Mouse (Mus musculus) macrophage (primary cell): ENCODE measurements around the gene Cdk12. TPM values are rescaled to one million over a fixed set of nuclear protein-coding genes. Genes with fewer than 3 reads are reported as not detected.

Experiments
- H3K27ac ChIP-seq: fragments of 350-480 bp; formaldehyde crosslinking; 2 replicates; pipeline ENCODE4 v1.9.0; 2021
- H3K36me3 ChIP-seq: fragments of 350-480 bp; formaldehyde crosslinking; 2 replicates; pipeline ENCODE4 v1.9.0; 2021; ENCODE audit errors: inconsistent target
- H3K4me3 ChIP-seq: fragments of 350-480 bp; formaldehyde crosslinking; 2 replicates; pipeline ENCODE4 v1.9.0; 2021; ENCODE audit errors: inconsistent target
- H3K79me2 ChIP-seq: fragments of 350-480 bp; formaldehyde crosslinking; 2 replicates; pipeline ENCODE4 v1.9.0; 2021; ENCODE audit errors: inconsistent target
- WGBS: methylation state at CpG from one replicate; pipeline ENCODE4 v1.1.7; 2026; ENCODE audit warnings: inconsistent platforms; ENCODE audit not compliant: missing documents; 5-methylcytosine and 5-hydroxymethylcytosine counted together
- polyA plus RNA-seq: library from polyadenylated mRNA; stranded (reverse); fragments of 250-400 nt; gene quantifications from 3 replicates; pipeline ENCODE4 v1.2.4, GENCODE M21; 2018; ENCODE audit warnings: inconsistent platforms

The Cdk12 gene
- polyA plus RNA-seq, 1 experiment from 2014 or later, result 22.0 TPM

DNA sequence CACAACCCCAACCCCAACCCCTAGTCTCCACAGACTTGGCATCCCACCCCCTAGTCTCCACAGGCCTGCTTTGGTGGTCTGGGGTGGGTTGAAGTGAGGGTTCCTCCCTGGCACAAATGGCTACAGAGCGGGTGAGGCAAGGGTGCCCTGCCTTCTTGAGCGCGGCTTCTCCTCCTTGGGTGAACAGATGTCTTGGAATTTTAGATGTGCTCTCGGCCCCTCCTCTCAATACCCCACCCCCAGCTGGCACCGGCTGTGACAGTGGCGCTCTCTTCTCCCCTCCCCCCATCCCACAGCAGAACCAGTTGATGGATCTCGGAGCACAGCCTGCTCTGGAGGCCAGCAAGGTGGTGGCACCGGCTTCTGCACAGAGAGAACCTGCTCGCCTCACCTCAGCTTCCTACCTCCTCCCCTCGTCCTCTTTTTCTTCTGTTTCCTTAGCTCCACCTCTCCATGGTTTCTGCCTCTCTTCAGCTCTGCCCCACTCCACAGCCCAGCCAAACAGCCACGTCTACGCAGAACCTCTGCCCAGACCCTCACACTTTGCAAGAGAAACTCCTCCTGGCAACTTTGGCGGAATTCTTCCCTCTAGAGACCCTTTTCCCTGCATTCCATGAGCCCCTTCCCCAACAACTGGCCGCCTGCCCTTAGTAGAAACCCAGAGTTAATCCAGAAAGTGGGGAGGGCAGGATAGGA is 115.7 kb downstream of the Cdk12 start:
- Histone ChIP-seq H3K4me3 (no peak overlapping the region), H3K79me2 (no peaks in the 10 kb centered on the region), H3K27ac (no peak overlapping the region), H3K36me3 (no peaks in the 10 kb centered on the region)
- 5% methylated on average over 13 of the region's 14 CpGs for WGBS

- no peaks in the 10 kb centered on the region for H3K36me3 ChIP-seq
- no peak overlapping the region for H3K4me3 ChIP-seq
- no peak overlapping the region for H3K27ac ChIP-seq
- H3K79me2 ChIP-seq, result no peaks in the 10 kb centered on the region
- WGBS, result 8% methylated on average over 15 of the region's 15 CpGs
Observed at GRCm38 (mm10) chr11:98319120-98319519, 116.3 kb downstream of the Cdk12 start.

GRCm38 (mm10) chr11:98319544-98319943 is 116.7 kb downstream of the Cdk12 start:
- WGBS, result 14% methylated on average over 4 of the region's 4 CpGs
- no peaks in the 10 kb centered on the region for H3K36me3 ChIP-seq
- H3K4me3 ChIP-seq, result no peak overlapping the region
- H3K27ac ChIP-seq, result no peak overlapping the region
- no peaks in the 10 kb centered on the region for H3K79me2 ChIP-seq

GRCm38 (mm10) chr11:98319944-98320343 is 117.1 kb downstream of the Cdk12 start:
- H3K36me3 ChIP-seq, result no peaks in the 10 kb centered on the region
- 32% methylated on average over 2 of the region's 2 CpGs for WGBS

GRCm38 (mm10) chr11:98320381-98320780 is 117.5 kb downstream of the Cdk12 start:
- H3K79me2 ChIP-seq, result no peaks in the 10 kb centered on the region
- WGBS, result 13% methylated on average over 12 of the region's 12 CpGs

More at GRCm38 (mm10) chr11:98319944-98320343, 117.1 kb downstream of the Cdk12 start:
- no peak overlapping the region for H3K4me3 ChIP-seq
- no peaks in the 10 kb centered on the region for H3K79me2 ChIP-seq
- no peak overlapping the region for H3K27ac ChIP-seq

GRCm38 (mm10) chr11:98320806-98321676 is 118.2 kb downstream of the Cdk12 start:
- Histone ChIP-seq H3K27ac (no peak overlapping the region), H3K4me3 (no peak overlapping the region), H3K79me2 (no peaks in the 10 kb centered on the region), H3K36me3 (no peaks in the 10 kb centered on the region)
- 5% methylated on average over 29 of the region's 30 CpGs for WGBS

More at GRCm38 (mm10) chr11:98320381-98320780, 117.5 kb downstream of the Cdk12 start:
- Histone ChIP-seq H3K27ac (no peak overlapping the region), H3K4me3 (no peak overlapping the region), H3K36me3 (no peaks in the 10 kb centered on the region)

GRCm38 (mm10) chr11:98321677-98322003 is 118.8 kb downstream of the Cdk12 start:
- Histone ChIP-seq H3K79me2 (no peaks in the 10 kb centered on the region), H3K36me3 (no peaks in the 10 kb centered on the region), H3K4me3 (no peak overlapping the region), H3K27ac (no peak overlapping the region)
- 13% methylated on average over 5 of the region's 5 CpGs for WGBS

DNA sequence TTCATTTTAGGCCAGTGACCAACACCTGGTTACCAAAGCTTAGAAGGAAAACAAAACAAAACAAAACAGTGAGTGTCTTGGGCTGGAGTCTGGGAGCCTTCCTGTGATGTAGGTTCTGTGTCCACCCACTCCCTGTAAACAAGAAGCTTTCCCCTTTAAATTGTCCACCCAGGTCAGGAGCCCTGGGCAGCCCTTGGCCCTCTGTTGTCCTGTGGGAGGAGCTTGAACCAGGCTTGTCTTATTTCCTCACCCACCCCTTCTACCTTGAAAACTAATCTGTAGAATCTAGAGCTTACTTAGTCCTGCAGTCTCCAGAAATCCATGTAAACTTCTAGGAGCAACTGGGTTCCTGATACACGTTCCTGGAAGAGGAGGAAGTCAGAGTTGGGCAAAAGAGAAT is 119.3 kb downstream of the Cdk12 start:
- Histone ChIP-seq H3K27ac (no peak overlapping the region), H3K36me3 (no peaks in the 10 kb centered on the region), H3K79me2 (no peaks in the 10 kb centered on the region), H3K4me3 (no peak overlapping the region)
- 11% methylated on average over 1 of the region's 1 CpGs for WGBS

DNA sequence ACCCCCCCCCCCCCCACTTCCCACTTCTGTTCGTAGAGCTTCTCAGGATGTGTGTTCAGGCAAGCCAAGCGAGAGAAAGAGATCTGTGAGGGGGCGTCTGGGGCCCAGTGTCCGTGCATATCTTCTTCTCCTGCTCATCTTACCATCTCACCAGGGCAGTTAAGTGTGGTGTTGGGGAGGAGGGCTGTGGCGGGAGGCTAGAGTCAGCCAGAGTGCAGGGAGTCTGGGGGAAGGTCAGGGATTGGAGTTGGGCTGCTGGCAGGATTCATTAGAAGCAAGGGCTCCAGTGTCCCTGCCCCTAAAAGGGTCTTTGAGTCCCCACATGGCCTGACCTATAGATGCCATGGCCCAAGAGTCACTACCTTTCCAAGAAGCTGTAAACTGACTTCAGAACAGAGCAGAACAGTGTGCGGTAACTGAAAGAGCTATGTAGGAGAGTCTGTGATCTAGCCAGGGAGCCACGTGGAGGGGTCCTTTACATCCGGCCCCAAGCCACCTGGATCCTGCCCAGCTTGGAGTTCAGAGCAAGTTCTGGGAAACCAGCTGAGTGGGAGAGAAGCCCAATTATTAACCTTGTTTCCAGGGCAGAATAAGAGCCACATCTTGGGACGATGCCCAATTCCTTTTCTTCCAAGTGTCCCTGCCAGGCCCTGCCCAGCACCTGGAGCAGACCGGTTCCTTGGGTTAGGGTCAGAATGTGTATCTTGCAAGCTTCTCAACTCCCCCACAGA is 120.4 kb downstream of the Cdk12 start:
- 10% methylated on average over 10 of the region's 10 CpGs for WGBS
- no peak overlapping the region for H3K27ac ChIP-seq
- no peak overlapping the region for H3K4me3 ChIP-seq
- H3K36me3 ChIP-seq, result no peaks in the 10 kb centered on the region
- no peaks in the 10 kb centered on the region for H3K79me2 ChIP-seq

DNA sequence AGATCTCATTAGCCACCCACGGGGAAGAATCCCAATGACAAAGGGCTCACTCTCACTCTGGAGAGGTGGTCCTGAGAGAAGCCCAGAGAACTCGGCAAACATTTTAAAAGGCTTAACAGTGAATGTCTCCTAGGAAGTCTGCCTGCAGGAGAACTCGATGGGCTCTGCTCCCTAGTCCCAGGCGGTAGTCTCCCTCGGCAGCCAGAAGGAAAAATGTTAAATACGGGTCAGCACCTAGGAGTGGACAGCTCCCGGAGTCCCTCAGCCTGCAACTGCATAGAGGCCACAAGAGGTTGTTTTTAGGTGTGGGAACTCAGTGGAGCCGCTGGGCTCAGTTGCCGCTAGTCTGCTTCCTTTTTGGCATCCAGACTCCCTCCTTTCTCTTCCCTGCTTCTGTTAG is 121.1 kb downstream of the Cdk12 start:
- Histone ChIP-seq H3K27ac (no peak overlapping the region), H3K36me3 (no peaks in the 10 kb centered on the region), H3K79me2 (no peaks in the 10 kb centered on the region), H3K4me3 (no peak overlapping the region)
- 2% methylated on average over 9 of the region's 9 CpGs for WGBS

GRCm38 (mm10) chr11:98325191-98325820 is 122.4 kb downstream of the Cdk12 start:
- Histone ChIP-seq H3K79me2 (no peaks in the 10 kb centered on the region), H3K36me3 (no peaks in the 10 kb centered on the region), H3K4me3 (no peak overlapping the region), H3K27ac (no peak overlapping the region)
- 8% methylated on average over 14 of the region's 14 CpGs for WGBS

GRCm38 (mm10) chr11:98325821-98326218 is 123.0 kb downstream of the Cdk12 start:
- Histone ChIP-seq H3K36me3 (no peaks in the 10 kb centered on the region), H3K4me3 (no peak overlapping the region), H3K27ac (no peak overlapping the region), H3K79me2 (no peaks in the 10 kb centered on the region)
- WGBS, result 15% methylated on average over 10 of the region's 22 CpGs

GRCm38 (mm10) chr11:98326741-98327135 is 123.9 kb downstream of the Cdk12 start:
- H3K79me2 ChIP-seq, result no peaks in the 10 kb centered on the region
- WGBS, result 1% methylated on average over 15 of the region's 19 CpGs

More at GRCm38 (mm10) chr11:98326741-98327135, 123.9 kb downstream of the Cdk12 start:
- Histone ChIP-seq H3K36me3 (no peaks in the 10 kb centered on the region), H3K4me3 (no peak overlapping the region), H3K27ac (no peak overlapping the region)
